21 mouse cellular contexts compared by ENCODE assay signal in genomic region chr2:66148654-66149230, GRCm38 (mm10). TPM values are rescaled to one million over a fixed set of nuclear protein-coding genes. Genes with fewer than 3 reads are reported as not detected.
DNase-seq lines count a peak whose midpoint lies in the region; ATAC-seq lines count a peak whose summit lies in the region.
"Had no signal": no experiment of that assay in that cellular context is flagged by ENCODE, and none has a peak within 500 bp of the region (broad histone marks: within the 10 kb centered on the region; RNA-seq: fewer than 3 reads in every experiment).

No protein-coding gene starts in this region.

- peak; percentile 7 for DNase-seq in thymus, postnatal 0 days (ENCODE audit: low spot score)
- no peak for DNase-seq in thymus, adult 18-20 months
- no peak for DNase-seq in Muller cell, postnatal 12 days (ENCODE audit: inconsistent ontology term)
- DNase-seq in adipocyte (ENCODE audit: low spot score): no peak
- no peak for DNase-seq in spleen, postnatal 36 days (ENCODE audit: low spot score in 2 of 2)
- DNase-seq: adrenal gland, postnatal 10 days; adrenal gland, postnatal 36 days; cerebellum, adult 18-20 months; cerebellum, adult 9-10 months; cerebellum, postnatal 14 days; gastrocnemius, postnatal 10 days; gastrocnemius, postnatal 36 days; heart, adult 2 months; heart, postnatal 14 days; heart, postnatal 4 days had no signal

- ATAC-seq in activated CD4-positive, CD25-positive, alpha-beta regulatory T cell, adult 4 months: peak; percentile 80
- peak; percentile 27; the same call in 1 of the 2 replicates for ATAC-seq in megakaryocyte, adult 5-6 weeks (ENCODE audit: poor library complexity, severe bottlenecking)
- ATAC-seq: forebrain, embryonic 16.5 days; hindbrain, postnatal 0 days; intestine, embryonic 15.5 days had no signal

RNA-seq across cellular contexts. Expression of gene Galnt3, which starts 23.9 kb away (rescaled TPM):
- 2.9 TPM in 2 replicates for polyA plus RNA-seq in thymus, postnatal 0 days (2015; fragmentation: Nextera tagmentation; extraction: Ambion mirVana)
- polyA plus RNA-seq in activated CD4-positive, CD25-positive, alpha-beta regulatory T cell, adult 4 months (2017; shearing (Covaris generic)): under 1 TPM; 0.11 to 0.20 TPM
- 8.1 and 12.7 TPM in 2 replicates for total RNA-seq in megakaryocyte, adult 5-6 weeks (2015)
- total RNA-seq in megakaryocyte, adult 5-6 weeks (2017): 4.9 and 7.5 TPM in 2 replicates
- total RNA-seq: G1E; gastrocnemius, postnatal 36 days; heart, postnatal 4 days had no signal
- polyA plus RNA-seq: G1E had no signal
